Mouse (Mus musculus): ENCODE data around the gene Tmem132c. TPM values are rescaled to one million over a fixed set of nuclear protein-coding genes. Genes with fewer than 3 reads are reported as not detected.

The Tmem132c gene
- polyA plus RNA-seq, 1 experiment, result not detected

DNA sequence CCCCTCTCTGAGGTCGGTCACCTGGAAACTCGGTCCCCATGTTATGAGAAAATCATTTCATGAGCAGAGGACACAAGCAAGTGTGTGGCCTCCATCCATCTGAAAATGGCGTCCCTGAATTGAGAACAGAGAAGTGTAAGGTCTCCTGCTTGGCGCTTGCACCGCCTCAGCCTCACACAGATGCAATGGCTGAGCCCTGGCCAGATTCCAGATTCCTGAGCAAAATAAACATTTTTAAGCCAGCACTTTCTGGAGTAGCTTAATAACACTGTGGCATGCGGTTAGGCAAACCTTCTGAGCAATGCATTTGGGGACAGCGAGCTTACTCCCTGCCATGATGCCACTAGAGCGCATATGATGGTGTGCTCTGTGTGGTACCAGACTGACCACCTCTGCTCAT is 48.1 kb downstream of the Tmem132c start:
- TF ChIP-seq MYOD1 (IDR thresholded peaks at IDR 0.05; ENCODE audit: control insufficient read depth in 1 of 3, insufficient read length in 2 of 3, low read depth in 2 of 3) (no peak), TCF12 (IDR thresholded peaks at IDR 0.05; ENCODE audit: insufficient read depth, poor library complexity, severe bottlenecking) (no peak), MAX (IDR thresholded peaks at IDR 0.05; ENCODE audit: low read depth) (no peak), POLR2A (IDR thresholded peaks at IDR 0.05; ENCODE audit: insufficient read length, low read depth) (no peak), MYOG (IDR thresholded peaks at IDR 0.05; ENCODE audit: control insufficient read depth in 1 of 3, insufficient read depth in 1 of 3, insufficient read length in 2 of 3, low read depth in 2 of 3) (no peak), E2F4 (IDR thresholded peaks at IDR 0.05; ENCODE audit: insufficient read depth) (no peak), POLR2AphosphoS2 (IDR thresholded peaks at IDR 0.05; ENCODE audit: insufficient read length, low read depth) (no peak), REST (IDR thresholded peaks at IDR 0.05; ENCODE audit: insufficient read depth, insufficient read length) (no peak), SRF (IDR thresholded peaks at IDR 0.05; ENCODE audit: control insufficient read depth, insufficient read length, low read depth) (no peak), USF1 (IDR thresholded peaks at IDR 0.05; ENCODE audit: low read depth) (no peak), CEBPB (IDR thresholded peaks at IDR 0.05; ENCODE audit: insufficient read depth, poor library complexity, severe bottlenecking) (no peak)
- no peaks in the 10 kb centered on the region for H3K27me3 ChIP-seq (ENCODE audit: control insufficient read depth, insufficient read depth, insufficient read length)
- no peak overlapping the region for H3K4me3 ChIP-seq
- no peak overlapping the region for H3K4me2 ChIP-seq (ENCODE audit: low read depth)
- no peak overlapping the region for H3ac ChIP-seq (ENCODE audit: control insufficient read depth, insufficient read length)
- no peaks in the 10 kb centered on the region for H3K36me3 ChIP-seq (ENCODE audit: control insufficient read depth, insufficient read depth)
- H3K79me2 ChIP-seq (ENCODE audit: control insufficient read depth, insufficient read depth), result no peaks in the 10 kb centered on the region

DNA sequence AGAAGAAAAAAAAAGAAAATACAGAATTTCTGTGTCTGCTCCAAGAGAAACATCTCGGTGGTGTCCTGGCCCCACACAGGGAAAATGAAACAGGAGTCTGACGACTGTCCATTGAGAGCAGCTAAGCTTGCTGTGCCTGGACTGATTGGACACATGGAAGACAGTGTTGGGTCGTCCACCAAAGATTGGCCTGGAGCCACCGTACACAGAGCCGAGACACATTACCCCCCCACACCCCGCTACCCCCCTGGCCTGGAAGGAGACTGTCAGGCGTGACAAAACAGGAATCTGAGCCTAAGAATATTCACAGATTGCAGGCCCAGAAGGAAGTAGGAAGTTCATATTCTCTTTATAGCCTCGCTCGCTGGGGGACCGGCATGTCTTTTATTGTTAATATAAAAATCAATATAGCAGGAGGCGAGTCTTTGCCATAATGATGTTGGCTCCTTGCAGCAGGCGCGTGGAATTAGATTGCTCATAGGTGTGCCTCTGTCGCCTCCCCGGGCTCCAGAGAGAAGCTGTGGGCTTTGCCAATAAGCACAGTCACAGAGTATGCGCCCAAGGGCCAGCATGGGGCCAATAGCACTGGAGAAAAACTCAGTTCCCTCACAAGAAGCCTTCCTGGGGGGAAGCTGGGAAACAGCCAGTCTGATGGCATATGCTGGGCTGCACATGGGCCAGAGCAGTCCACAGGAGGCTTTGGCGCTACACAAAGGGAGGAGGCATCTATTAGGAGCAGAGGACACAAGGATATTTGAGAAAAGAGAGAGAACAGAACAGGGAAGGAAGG is 49.0 kb downstream of the Tmem132c start:
- H3K36me3 ChIP-seq (ENCODE audit: control insufficient read depth, insufficient read depth), result no peaks in the 10 kb centered on the region
- no peak overlapping the region for H3K4me2 ChIP-seq (ENCODE audit: low read depth)
- TF ChIP-seq POLR2A (IDR thresholded peaks at IDR 0.05; ENCODE audit: insufficient read length, low read depth) (no peak), SRF (IDR thresholded peaks at IDR 0.05; ENCODE audit: control insufficient read depth, insufficient read length, low read depth) (no peak), POLR2AphosphoS2 (IDR thresholded peaks at IDR 0.05; ENCODE audit: insufficient read length, low read depth) (no peak), REST (IDR thresholded peaks at IDR 0.05; ENCODE audit: insufficient read depth, insufficient read length) (no peak), MAX (IDR thresholded peaks at IDR 0.05; ENCODE audit: low read depth) (no peak), MYOG (IDR thresholded peaks at IDR 0.05; ENCODE audit: control insufficient read depth in 1 of 3, insufficient read depth in 1 of 3, insufficient read length in 2 of 3, low read depth in 2 of 3) (no peak), TCF3 (IDR thresholded peaks at IDR 0.05; ENCODE audit: insufficient read length, low read depth) (no peak), USF1 (IDR thresholded peaks at IDR 0.05; ENCODE audit: low read depth) (no peak), CEBPB (IDR thresholded peaks at IDR 0.05; ENCODE audit: insufficient read depth, poor library complexity, severe bottlenecking) (no peak), MYOD1 (IDR thresholded peaks at IDR 0.05; ENCODE audit: control insufficient read depth in 1 of 3, insufficient read length in 2 of 3, low read depth in 2 of 3) (no peak), TCF12 (IDR thresholded peaks at IDR 0.05; ENCODE audit: insufficient read depth, poor library complexity, severe bottlenecking) (no peak), E2F4 (IDR thresholded peaks at IDR 0.05; ENCODE audit: insufficient read depth) (no peak)
- H3K27me3 ChIP-seq (ENCODE audit: control insufficient read depth, insufficient read depth, insufficient read length), result no peaks in the 10 kb centered on the region
- H3K79me2 ChIP-seq (ENCODE audit: control insufficient read depth, insufficient read depth), result no peaks in the 10 kb centered on the region
- no peak overlapping the region for H3ac ChIP-seq (ENCODE audit: control insufficient read depth, insufficient read length)
- H3K4me3 ChIP-seq, result no peak overlapping the region

DNA sequence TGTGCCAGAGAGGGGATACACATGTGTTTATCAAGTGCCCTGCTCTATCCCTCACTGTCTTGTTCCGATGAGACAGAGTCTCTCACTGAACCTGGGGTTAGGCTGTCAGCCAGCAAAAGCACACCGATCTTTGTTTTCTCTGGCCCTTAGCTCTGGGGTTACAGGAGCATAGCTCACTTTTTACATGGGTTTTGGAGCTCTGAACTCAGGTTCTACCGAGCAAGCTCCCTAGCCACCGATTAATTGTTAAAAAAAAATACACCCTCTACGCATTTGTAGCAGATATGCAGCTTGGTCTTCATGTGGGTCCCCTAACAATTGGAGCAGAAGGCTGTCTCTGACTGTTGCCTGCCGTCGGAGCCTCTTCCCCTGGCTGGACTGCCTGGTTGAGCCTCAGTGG is 50.0 kb downstream of the Tmem132c start:
- Histone ChIP-seq H3K4me3 (no peak overlapping the region), H3K36me3 (ENCODE audit: control insufficient read depth, insufficient read depth) (no peaks in the 10 kb centered on the region), H3K79me2 (ENCODE audit: control insufficient read depth, insufficient read depth) (no peaks in the 10 kb centered on the region), H3K27me3 (ENCODE audit: control insufficient read depth, insufficient read depth, insufficient read length) (no peaks in the 10 kb centered on the region), H3K4me2 (ENCODE audit: low read depth) (no peak overlapping the region), H3ac (ENCODE audit: control insufficient read depth, insufficient read length) (no peak overlapping the region)
- TF ChIP-seq MAX (IDR thresholded peaks at IDR 0.05; ENCODE audit: low read depth), result no peak
- no peak for TF ChIP-seq TCF3 (IDR thresholded peaks at IDR 0.05; ENCODE audit: insufficient read length, low read depth)
- TF ChIP-seq REST (IDR thresholded peaks at IDR 0.05; ENCODE audit: insufficient read depth, insufficient read length), result no peak
- no peak for TF ChIP-seq POLR2A (IDR thresholded peaks at IDR 0.05; ENCODE audit: insufficient read length, low read depth)
- TF ChIP-seq TCF12 (IDR thresholded peaks at IDR 0.05; ENCODE audit: insufficient read depth, poor library complexity, severe bottlenecking), result no peak
- TF ChIP-seq MYOD1 (IDR thresholded peaks at IDR 0.05; ENCODE audit: control insufficient read depth in 1 of 3, insufficient read length in 2 of 3, low read depth in 2 of 3), result no peak
- TF ChIP-seq USF1 (IDR thresholded peaks at IDR 0.05; ENCODE audit: low read depth), result no peak
- TF ChIP-seq CEBPB (IDR thresholded peaks at IDR 0.05; ENCODE audit: insufficient read depth, poor library complexity, severe bottlenecking), result no peak
- TF ChIP-seq POLR2AphosphoS2 (IDR thresholded peaks at IDR 0.05; ENCODE audit: insufficient read length, low read depth), result no peak
- no peak for TF ChIP-seq SRF (IDR thresholded peaks at IDR 0.05; ENCODE audit: control insufficient read depth, insufficient read length, low read depth)

DNA sequence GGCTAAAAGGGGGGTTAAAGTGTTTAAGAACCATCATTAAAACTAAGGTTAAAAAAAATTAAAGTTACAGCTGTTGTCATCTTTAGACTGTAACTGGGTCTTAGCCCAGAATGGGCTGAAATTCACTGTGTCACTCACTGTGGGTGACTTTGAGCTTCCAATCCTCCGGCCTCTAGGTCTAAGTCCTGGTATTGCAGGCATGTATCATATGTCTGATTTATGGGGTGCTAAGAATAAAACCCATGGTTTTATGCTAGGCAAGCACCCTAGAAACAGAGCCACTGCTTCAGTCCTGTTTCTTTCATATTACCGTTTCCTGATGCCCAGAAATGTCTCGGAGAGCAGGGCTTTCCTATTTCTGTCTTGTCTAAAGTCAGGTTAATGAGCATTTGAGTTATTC is 52.1 kb downstream of the Tmem132c start:
- no peak overlapping the region for H3K4me2 ChIP-seq (ENCODE audit: low read depth)
- no peak overlapping the region for H3ac ChIP-seq (ENCODE audit: control insufficient read depth, insufficient read length)
- no peaks in the 10 kb centered on the region for H3K36me3 ChIP-seq (ENCODE audit: control insufficient read depth, insufficient read depth)
- TF ChIP-seq MAX (IDR thresholded peaks at IDR 0.05; ENCODE audit: low read depth), result no peak
- TF ChIP-seq POLR2AphosphoS2 (IDR thresholded peaks at IDR 0.05; ENCODE audit: insufficient read length, low read depth), result no peak
- TF ChIP-seq USF1 (IDR thresholded peaks at IDR 0.05; ENCODE audit: low read depth), result no peak
- TF ChIP-seq MYOG (IDR thresholded peaks at IDR 0.05; ENCODE audit: control insufficient read depth in 1 of 3, insufficient read depth in 1 of 3, insufficient read length in 2 of 3, low read depth in 2 of 3), result no peak
- TF ChIP-seq MYOD1 (IDR thresholded peaks at IDR 0.05; ENCODE audit: control insufficient read depth in 1 of 3, insufficient read length in 2 of 3, low read depth in 2 of 3), result no peak
- no peak for TF ChIP-seq TCF12 (IDR thresholded peaks at IDR 0.05; ENCODE audit: insufficient read depth, poor library complexity, severe bottlenecking)
- no peaks in the 10 kb centered on the region for H3K27me3 ChIP-seq (ENCODE audit: control insufficient read depth, insufficient read depth, insufficient read length)
- H3K79me2 ChIP-seq (ENCODE audit: control insufficient read depth, insufficient read depth), result no peaks in the 10 kb centered on the region
- H3K4me3 ChIP-seq, result no peak overlapping the region

Measured in myocyte (in vitro differentiated cells).